Mouse (Mus musculus) megakaryocyte, embryonic 14.5 days (primary cell): Measurements from ENCODE around the gene Zfp770.

Source experiments
- FLI1 ChIP-seq: IDR thresholded peaks from 2 replicates; pipeline ENCODE4 v1.6.1; 2012; ENCODE audit warnings: low read length, inconsistent platforms, mixed read lengths
- GATA1 ChIP-seq: IDR thresholded peaks from 3 replicates; pipeline ENCODE4 v1.6.1; 2012; ENCODE audit warnings: mixed read lengths, low read length, inconsistent platforms, borderline replicate concordance

DNA sequence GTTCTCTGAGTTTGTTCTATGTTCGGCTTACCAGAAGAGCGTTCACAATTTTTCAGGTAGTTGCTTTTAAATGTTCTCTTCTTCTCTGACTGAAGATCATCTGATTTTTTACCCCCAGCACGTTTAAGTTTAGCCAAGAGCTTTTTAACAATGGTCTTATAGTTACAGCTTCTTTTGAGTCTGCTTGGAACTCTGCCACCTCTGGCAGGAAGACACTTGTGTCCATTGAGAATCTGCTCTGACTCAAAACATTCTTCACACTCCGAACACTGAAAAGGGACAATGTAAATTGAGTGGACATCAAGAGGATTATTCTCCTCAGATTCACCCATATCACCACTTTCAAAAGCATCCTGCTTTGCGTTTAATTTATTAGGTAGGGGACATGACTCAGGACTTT, 4.8 kb downstream of the Zfp770 start:
- TF ChIP-seq FLI1, result no peak
- no peak for TF ChIP-seq GATA1
